Mouse (Mus musculus) kidney, adult 11 months (tissue): ENCODE data around the gene Ddx19a.
A peak's percentile ranks its signal among the peaks of the same experiment; 100 is the strongest.
"Not testable (repeated sequence)": the region's sequence is repeated elsewhere in the genome, so short reads cannot be mapped to it uniquely, and the experiment has no call there.

Experiments
- DNase-seq: peaks from one replicate; pipeline ENCODE4 v3.0.0; 2022

Gene Ddx19a

DNA sequence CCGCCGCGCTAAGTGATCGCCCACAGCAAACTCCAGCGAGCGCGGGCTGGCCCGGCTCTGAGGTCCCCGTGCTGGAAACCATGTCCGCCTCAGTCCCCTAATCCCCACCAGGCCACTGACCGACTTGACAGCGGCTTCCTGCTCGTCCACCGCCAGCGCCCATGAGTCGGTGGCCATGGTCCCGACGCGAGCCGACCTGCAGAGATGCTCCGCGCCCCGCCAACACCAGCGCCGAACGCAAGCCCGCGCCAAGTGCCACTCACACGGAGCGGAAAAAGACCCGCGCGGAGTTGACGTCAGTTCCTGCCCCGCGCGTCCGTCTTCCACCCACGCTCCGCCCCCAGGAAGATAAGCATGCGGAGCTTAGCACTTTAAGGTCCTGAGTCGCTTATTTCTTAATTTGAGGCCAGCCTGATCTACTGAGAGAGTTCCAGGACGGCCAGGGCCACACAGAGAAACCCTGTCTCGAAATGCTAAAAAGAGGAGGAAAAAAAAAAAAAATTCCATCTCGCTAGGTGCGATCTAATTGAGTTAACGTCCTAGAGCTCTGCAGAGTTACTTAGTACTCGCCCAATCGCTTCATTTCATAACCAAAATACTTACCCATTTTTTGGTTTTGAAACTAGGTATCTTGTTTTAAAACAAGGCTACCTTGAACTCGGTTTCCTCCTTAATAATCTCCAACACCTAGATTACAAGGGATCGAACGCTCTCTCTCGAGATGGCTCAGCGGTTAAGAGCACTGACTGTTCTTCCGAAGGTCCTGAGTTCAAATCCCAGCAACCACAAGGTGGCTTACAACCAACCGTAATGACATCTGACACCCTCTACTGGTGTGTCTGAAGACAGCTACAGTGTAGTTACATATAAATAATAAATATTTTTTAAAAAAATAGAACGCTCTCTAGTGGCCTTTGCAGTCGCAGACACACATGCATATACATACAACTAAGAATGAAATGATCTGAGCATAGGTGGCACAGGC lies at the start of gene Ddx19a:
Gene Ddx19a (minus strand): TSS at position 254 of the 985 bp plus-strand sequence.
- peak; percentile 82 for DNase-seq

DNA sequence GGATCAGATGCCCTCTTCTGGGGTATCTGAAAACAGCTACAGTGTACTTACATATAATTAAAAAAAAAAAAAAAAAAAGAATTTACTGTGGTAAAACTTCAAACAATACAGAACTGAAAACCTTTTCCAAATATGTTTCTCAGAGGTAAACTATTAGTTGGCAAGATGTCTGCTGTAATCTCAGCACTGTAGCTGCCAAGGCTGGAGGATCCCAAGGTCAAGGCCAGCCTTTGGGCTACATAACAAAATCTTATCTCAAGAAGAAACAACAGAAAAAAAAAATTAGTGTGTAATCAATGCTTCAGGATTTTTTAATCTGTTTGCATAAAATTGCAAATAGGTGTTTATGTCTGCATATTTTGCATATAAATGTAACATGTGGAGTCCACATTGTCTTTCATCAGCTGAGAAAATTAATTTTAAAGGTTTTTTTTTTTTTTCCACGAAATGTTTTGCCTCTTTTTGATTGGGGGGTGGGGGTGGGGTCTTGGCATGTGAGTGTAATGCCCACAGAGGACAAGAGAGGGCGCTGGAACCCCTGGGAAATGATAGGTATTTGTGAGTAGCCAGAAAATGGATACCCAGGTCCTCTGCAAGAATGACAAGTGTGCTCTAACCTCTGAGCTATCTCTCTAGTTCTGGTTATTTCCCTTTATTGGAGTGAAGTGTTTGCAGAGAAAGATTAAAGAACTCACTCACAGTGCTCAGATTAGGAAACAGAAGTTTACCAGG lies 46.6 kb upstream of the Ddx19a start:
- no peak for DNase-seq

DNA sequence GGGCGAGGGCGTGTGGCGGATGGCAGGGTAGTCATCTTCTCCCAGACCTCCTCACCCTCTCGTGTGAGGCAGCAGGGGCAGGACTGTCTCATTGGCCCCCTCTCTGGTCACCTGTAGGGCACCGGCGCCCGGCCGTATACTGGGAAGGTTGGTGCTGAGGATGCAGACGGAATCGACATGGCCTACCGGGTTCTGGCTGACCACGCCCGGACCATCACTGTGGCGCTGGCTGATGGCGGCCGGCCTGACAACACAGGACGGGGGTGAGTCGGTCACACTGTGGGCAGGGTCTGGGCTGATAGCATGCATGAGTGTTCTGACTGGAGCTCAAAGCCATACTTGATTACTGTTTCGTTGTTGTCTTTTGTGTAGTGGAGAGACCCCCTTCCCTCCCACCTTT lies 44.9 kb upstream of the Ddx19a start:
- DNase-seq = no peak

DNA sequence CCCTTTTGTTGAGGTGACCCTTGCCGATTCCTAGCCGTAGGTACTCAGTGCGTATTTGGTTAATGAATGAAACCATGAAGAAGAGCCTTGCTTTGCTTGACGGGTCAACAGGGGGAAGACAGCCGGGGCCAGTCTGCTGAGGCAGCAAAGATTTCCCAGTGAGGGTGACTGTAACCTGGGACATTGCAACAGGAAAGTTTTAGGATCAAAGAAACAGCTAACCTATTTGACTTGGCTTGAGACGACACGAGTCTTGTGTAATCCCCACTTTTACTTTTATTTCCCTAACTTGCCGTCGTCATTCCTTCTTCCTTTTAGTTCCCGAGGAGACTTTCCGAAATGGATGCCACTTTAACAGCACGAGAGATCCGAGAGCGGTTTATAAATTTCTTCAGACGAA lies 39.0 kb upstream of the Ddx19a start:
- DNase-seq = no peak

DNA sequence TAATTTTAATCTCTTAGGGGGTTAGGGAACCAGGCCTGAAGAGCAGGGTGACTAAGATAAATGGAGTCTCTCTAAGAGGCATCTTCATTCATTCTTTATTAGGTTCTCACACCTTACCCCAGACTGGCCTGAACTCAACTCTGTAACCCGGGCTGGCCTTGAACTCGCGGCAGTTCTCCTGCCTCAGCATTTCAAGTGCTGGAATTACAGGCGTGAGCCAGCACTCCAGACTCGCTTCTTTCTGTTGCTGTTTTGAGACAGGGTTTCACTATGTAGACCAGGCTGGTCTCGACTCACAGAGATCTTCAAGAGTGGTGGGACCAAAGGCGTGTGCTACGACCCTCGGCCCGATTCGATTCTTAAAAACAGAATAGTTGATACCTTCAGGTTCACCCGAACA lies 36.7 kb upstream of the Ddx19a start:
- no peak for DNase-seq

DNA sequence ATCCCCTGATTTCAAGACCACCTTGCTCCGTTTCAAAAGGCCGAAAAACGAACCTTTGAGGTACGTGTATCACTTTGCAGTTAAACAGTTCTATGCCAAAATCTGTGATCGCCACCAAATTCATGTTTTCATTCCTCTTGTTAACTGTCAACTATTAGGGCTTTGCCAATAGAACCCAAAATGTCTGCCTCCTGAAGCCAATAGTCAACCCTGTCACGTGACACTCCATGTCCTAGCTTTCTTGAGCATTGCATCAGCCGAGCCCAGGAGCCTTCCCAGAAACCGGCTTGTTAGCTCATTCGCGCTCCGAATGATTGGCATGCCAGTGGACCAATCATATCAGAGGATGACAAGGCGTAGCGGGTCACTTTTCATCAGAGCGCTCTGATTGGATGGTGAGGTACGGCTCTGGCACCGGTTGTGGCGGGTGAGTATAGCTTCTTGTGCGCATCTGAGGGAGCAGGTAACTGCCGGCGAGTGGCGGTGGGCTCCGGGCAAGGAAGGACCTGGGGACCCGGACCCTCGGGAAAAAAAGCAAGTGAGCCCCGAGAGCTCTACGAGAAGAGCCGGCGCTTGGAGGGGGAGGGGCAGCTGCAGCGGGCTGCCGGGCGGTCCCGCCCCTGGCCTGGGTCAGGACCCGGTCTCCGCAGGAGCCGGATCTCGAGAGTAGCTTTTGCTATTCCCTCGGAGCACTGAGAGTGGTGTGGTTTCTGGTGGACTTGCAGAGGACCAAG lies 36.0 kb upstream of the Ddx19a start:
- DNase-seq = peak; percentile 99

DNA sequence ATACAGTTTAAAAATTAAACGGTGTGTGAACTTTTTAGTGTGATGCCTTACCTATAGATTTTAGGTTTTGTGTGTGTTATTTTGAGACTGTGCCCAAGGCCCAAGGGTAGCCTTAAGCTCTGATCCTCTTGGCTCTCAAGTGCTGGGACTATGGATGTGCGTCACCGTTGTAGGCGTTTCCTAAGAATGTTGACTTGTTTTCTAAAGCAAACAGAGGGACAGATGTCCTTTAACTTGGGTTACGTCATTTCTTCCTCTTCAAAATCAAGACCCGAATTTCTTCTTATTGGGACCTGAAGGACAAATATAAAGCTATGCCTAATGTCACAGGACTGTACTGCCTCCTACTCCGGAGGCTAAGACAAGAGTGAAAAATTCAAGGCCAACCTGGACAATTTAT lies 35.3 kb upstream of the Ddx19a start, which contains the start of gene Aars:
Gene Aars (plus strand): TSS at position 229 of the 400 bp plus-strand sequence.
- DNase-seq = no peak

DNA sequence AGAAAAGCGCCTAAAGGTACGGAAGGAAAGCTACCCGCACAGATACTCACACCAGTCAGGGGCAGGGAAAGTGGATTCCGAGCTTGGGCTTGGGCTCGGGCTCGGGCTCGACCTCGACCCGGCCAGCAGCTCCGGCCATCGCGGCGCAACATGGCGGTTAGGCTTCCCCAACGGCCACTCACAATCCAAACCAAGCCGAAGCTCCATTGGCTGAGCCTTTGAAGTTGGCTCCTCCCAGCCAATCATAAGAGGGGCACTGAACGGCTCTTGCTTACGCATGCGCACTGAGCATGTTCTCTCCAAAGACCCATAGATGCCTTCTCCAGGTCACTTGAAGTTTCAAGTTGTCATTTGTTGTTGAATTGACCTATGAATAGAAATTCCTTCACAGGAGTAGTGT lies 34.0 kb upstream of the Ddx19a start, which contains the start of gene Ddx19b:
Gene Ddx19b (minus strand): TSS at position 180 of the 400 bp plus-strand sequence.
- DNase-seq = no peak

DNA sequence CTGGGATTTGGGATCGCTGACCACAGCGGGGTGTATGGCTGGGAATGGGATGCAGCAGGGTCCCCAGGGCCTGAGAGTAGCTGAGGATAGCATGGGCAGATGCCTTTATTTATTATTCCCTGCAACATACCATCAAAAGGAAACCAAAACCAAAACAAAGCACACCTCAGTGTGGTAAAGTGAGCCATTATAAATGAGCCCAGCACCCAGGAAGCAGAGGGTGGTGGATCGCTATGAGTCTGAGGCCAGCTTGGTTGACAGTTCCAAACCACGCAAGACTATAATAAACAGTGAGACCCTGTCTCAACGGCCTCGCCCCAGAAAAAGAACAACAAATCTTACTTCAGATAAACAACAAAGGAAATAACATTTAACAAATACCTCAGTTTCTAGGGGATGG lies 32.4 kb upstream of the Ddx19a start:
- no peak for DNase-seq

DNA sequence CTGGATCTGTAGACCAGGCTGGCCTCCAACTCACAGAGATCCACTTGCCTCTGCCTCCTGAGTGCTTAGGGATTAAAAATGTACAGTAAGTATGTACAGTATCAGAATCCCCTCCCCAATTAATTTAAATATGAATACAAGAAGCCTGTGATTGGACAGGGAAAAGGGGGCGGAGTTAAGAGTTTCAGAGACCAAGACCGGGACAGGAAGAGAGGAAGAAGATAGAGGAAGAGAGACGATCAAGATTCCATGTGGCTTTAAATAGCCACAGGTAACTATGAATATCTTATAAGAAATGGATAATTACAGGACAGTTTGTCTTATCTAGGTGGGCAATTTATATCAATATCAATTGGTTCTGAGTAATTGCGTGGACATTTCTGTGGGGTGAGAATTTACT lies 32.0 kb upstream of the Ddx19a start:
- DNase-seq = no peak

DNA sequence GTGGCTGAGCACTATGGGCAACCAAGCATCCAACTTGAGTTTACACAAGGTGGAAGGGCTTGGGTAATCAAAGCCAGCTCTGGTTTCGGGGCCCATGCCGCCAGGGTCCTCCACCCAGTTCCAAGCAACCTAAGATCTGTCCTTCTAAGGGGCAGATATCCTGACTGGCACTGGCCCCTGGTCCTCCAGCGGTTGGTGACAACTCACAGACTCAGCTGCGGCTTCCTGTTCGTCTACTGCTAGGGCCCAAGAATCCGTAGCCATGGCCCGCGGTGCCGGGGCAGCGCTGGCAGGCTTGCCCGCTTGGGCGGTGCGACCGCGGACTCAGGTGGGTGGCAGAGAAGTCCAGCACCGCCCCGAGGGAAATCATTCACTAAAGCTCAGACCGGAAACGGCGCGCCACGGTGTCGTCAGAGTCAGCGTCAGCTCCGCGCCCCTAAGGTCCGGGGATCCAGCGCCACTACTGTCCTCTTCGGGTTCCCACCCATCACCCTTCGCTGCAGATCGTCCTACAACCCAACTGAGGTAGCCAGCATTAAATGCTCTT lies 29.9 kb upstream of the Ddx19a start:
- peak; percentile 90 for DNase-seq

DNA sequence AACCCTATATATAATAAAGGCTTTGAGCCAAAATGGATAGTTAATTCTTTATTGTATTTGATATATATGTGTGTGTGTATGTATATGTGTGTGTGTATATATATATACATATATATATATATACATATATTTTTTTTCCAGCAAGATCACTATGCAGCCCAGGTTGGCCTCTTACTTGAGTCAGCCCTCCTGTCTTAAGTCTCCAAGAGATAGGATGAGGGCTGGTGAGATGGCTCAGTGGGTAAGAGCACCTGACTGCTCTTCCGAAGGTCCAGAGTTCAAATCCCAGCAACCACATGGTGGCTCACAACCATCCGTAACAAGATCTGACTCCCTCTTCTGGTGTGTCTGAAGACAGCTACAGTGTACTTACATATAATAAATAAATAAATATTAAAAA lies 29.0 kb upstream of the Ddx19a start:
- DNase-seq = not testable (repeated sequence)

DNA sequence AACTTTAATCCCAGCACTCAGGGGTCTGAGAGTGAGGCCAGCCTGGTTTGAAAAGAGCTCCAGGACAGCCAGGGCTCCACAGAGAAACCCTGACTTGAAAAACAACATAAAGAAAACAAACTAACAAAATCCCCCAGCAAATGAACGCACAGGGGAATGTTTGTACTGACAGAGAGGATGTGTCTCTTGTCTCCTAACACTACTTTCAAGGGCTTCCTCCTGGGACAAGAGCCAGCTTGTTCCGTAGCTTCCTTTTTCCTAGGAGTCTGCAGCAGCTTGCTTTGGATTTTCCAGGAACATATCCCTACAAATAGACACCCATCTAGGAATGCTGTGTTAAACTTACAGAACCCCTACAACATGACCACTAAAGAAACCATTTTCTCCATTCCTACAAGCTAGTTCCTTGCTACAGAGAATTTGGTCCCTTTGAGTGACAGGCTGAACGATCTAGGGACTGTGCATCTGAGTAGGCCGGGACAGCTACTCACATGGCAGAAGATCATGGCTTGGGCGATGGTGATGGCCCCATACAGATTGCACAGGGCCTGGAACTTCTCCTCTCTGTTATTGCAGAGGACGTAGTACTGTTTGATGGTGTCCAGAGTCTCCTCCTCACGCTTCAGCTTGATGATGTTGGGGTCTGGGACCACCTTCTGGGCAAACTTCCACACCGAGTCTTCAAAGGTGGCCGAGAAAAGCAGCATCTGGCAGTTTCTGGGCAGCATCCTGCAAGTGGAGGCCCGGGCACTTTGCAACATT lies 12.8 kb upstream of the Ddx19a start:
- DNase-seq = not testable (repeated sequence)

DNA sequence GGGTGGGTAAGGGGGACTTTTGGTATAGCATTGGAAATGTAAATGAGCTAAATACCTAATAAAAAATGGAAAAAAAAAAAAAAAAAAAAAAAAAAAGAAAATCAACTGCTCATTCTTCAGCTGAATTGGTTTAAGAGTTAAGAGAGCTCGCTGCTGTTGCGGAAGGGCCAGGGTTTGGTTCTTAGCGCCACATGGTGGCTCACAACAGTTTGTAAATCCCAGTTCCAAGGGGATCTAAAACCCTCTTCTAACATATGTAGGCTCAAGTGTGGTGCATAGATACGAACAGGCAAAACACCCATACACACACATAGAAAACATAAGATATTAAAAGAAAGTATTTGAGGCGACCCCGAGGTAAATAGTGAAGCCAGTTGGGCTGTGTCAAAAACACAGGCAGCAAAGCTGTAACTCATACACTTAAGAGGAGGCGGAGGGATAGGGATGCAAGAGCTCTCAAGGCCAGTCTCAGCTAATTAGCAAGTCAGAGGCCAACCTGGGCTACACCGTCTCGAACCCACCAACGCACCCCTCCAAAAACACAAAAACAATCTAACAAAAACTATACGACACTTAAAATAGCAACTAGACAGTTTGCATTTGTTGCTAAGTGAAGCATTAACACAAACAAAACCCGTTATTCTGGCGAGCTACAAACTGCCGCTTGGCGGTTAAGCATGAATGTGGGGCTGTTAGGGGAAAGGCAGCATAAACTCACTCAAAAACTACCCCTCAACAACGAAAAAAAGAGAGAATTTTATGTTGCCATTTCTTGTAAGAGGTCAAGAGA lies 764 bp downstream of the Ddx19a start:
- DNase-seq = no peak

DNA sequence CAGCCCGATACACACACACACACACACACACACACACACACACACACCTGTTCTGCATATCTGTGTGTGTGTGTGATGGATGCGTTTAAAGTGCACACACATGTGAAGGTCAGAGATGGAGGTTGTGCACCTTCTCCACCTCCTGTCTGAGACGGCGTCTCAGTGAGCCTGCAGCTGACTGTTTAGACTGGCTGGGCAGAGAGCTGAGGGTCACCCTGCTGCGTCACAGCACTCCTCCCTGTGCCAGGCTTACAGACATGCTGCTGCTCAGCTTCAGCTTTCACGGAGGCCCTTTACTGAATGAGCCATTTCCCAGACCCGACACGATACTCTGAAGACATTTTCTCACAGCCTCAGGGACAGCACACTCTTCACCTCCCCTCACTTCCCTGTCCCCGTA lies 7.6 kb downstream of the Ddx19a start:
- DNase-seq = no peak

DNA sequence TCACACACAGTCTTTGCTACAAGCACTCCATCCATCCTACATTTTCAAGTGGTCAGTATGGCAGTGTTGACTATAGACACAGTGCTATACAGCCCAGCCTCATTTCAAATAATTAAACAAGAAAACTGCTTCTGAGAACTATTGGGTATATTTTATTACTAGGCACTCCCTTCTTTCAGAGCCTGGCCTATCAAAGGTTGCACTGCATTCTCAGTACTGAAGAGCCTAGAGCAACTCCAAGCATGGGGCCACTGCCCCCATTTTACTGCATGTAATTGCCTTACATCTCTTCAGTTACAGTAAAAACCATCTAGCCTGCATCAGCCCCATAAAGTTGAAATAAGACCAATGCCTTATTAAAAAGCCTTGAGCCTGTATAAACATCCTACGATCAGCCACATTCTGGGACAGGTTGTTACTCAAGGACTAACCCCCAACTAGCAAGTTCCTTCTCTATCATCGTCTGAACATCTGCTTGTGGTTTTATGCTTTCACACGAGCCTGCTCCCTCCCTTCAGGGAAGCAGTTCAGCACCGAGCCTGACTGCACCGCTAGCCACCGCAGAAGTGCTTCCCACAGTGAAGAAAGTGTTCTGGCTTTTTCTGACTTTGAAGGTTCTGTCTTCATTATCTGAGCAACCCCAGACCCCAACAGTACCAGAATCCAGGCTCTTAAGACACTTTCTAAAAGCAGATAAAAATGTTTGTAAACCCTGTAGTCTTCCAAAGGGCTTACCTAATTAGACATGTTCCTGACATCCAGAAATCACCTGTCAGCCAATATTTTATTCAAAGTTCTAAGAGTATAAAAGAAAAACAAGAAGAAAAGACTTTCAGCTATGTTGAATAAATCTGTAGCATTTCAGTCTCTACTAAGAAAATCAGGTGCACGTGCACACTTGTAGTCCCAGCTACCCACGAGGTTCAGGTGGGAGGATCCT lies 9.5 kb downstream of the Ddx19a start:
- DNase-seq = no peak

DNA sequence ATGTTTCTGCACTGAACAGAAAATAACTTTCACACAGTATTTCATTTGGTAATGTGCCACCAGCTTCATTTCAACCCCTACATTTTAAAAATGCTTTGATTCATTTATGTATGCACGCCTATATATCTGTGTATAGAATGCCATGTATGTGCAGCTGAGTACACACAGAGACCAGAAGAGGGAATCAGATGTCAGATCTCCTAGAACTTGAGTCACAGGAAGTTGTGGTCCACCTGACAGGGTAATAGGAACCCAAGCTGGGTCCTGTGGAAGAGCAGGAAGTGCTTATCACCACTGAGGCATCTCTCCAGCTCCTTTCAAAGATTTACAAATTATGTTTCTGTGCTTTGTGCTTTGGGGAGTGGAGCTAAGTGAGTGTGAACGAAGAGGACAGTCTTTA lies 16.3 kb downstream of the Ddx19a start:
- DNase-seq = no peak

DNA sequence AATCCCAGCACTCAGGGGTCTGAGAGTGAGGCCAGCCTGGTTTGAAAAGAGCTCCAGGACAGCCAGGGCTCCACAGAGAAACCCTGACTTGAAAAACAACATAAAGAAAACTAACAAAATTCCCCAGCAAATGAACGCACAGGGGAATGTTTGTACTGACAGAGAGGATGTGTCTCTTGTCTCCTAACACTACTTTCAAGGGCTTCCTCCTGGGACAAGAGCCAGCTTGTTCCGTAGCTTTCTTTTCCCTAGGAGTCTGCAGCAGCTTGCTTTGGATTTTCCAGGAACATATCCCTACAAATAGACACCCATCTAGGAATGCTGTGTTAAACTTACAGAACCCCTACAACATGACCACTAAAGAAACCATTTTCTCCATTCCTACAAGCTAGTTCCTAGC lies 19.6 kb downstream of the Ddx19a start:
- not testable (repeated sequence) for DNase-seq

DNA sequence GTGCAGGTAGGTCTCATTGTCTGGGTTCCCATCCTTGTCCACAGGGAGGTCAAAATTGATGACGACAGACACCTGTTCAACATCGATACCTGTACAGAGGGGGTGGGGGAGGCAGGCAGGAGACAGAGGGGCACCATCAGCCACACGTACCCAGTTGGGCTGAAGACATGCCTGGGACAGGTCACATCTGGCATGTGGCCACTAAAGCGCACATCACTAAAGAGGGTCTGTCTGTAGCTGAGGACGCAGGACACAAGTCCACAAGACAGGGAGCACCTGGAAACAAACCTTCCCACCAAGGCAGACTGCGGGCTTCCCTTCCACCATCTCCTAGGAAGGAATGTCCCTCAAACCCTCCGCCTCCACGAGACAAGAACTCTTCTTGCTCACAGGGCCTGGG lies 21.1 kb downstream of the Ddx19a start:
- not testable (repeated sequence) for DNase-seq
